Mouse (Mus musculus): ENCODE measurements around the gene Rnasel. TPM values are rescaled to one million over a fixed set of nuclear protein-coding genes. Genes with fewer than 3 reads are reported as not detected.

Gene Rnasel
- total RNA-seq, 1 experiment = not detected

DNA sequence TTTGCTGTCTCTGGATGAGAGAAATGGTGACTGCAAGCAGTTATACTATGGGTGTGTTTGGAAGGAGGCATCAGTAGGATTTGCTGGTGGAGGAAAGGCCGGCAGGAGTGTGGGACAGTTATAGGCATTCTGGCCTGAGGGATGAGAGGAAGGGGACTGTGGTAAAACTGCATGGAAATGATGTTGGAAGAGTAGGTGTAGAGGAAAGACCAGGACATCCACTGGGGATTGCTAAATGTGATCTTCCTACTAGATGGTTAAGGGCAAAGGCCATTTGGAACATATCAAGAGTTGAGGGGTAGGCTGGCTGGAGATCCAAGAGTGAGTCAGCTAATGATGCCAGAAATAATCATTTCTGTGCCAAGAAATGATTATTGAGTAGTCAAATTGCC lies 21.5 kb downstream of the Rnasel start:
- no peak for TF ChIP-seq MAFK (IDR thresholded peaks at IDR 0.05; ENCODE audit: insufficient read depth, low read depth, low read length)
- no peak for TF ChIP-seq ZNF384 (IDR thresholded peaks at IDR 0.05; ENCODE audit: low read depth, low read length)
- TF ChIP-seq CHD2 (IDR thresholded peaks at IDR 0.05; ENCODE audit: low read depth, low read length) = no peak
- no peak for TF ChIP-seq ZC3H11A (IDR thresholded peaks at IDR 0.05; ENCODE audit: borderline replicate concordance, low read depth, low read length)
- no peak for TF ChIP-seq HCFC1 (IDR thresholded peaks at IDR 0.05; ENCODE audit: borderline replicate concordance, insufficient read depth, low read length)
- no peaks in the 10 kb centered on the region for H3K36me3 ChIP-seq (ENCODE audit: control insufficient read depth, insufficient read depth, low read length, poor library complexity, severe bottlenecking)
- H3K9me3 ChIP-seq (ENCODE audit: control insufficient read depth, insufficient read depth, low read depth, low read length) = no peaks in the 10 kb centered on the region
- H3K27ac ChIP-seq (ENCODE audit: insufficient read depth, low read depth, low read length, poor library complexity, severe bottlenecking) = no peak overlapping the region
- H3K4me1 ChIP-seq (ENCODE audit: control insufficient read depth in 2 of 2, insufficient read depth in 2 of 2, low read length in 2 of 2, poor library complexity in 1 of 2) = peaks cover 0 to 2% of the 10 kb centered on the region in 2 experiments; a peak in 1 of 4 replicates
- H3K4me3 ChIP-seq (ENCODE audit: insufficient read depth in 1 of 2, low read depth in 1 of 2, low read length in 2 of 2, poor library complexity in 1 of 2, severe bottlenecking in 1 of 2) = no peak overlapping the region
- H3K9ac ChIP-seq (ENCODE audit: insufficient read depth, low read depth, low read length, poor library complexity, severe bottlenecking) = no peak overlapping the region
- in situ Hi-C loops (cut with MboI; ENCODE audit: low sequenced_read_pairs in 2 of 2, unreplicated experiment in 2 of 2) = no loop called here
- no peak for DNase-seq (ENCODE audit: low read depth, low spot score)

DNA sequence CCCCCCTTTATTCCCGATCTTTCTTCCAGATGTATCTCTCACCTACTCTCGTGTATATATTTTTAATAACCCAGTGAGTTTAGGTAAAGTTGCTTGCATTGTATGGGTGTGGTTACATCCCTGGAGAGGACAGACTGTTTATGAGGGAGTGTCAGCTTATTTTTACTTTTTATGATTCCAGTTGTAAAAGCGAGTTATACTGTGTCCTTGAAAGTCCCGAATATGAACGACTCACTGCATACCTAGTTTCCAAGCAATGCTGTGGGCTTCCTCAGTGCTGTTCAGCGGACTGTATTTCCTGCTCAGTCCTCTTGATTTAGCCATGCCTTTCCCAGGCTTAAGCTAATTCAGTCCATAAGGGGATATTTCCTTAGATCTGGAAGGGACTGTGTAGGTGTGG lies 25.9 kb downstream of the Rnasel start:
- DNase-seq (ENCODE audit: low read depth, low spot score) = no peak
- Histone ChIP-seq H3K36me3 (ENCODE audit: control insufficient read depth, insufficient read depth, low read length, poor library complexity, severe bottlenecking) (no peaks in the 10 kb centered on the region), H3K4me1 (ENCODE audit: control insufficient read depth in 2 of 2, insufficient read depth in 2 of 2, low read length in 2 of 2, poor library complexity in 1 of 2) (no peaks in the 10 kb centered on the region), H3K9me3 (ENCODE audit: control insufficient read depth, insufficient read depth, low read depth, low read length) (no peaks in the 10 kb centered on the region), H3K4me3 (ENCODE audit: insufficient read depth in 1 of 2, low read depth in 1 of 2, low read length in 2 of 2, poor library complexity in 1 of 2, severe bottlenecking in 1 of 2) (no peak overlapping the region), H3K27ac (ENCODE audit: insufficient read depth, low read depth, low read length, poor library complexity, severe bottlenecking) (no peak overlapping the region), H3K9ac (ENCODE audit: insufficient read depth, low read depth, low read length, poor library complexity, severe bottlenecking) (no peak overlapping the region)
- no peak for TF ChIP-seq ZC3H11A (IDR thresholded peaks at IDR 0.05; ENCODE audit: borderline replicate concordance, low read depth, low read length)
- TF ChIP-seq HCFC1 (IDR thresholded peaks at IDR 0.05; ENCODE audit: borderline replicate concordance, insufficient read depth, low read length) = no peak
- no peak for TF ChIP-seq MAFK (IDR thresholded peaks at IDR 0.05; ENCODE audit: insufficient read depth, low read depth, low read length)
- no peak for TF ChIP-seq CHD2 (IDR thresholded peaks at IDR 0.05; ENCODE audit: low read depth, low read length)
- no peak for TF ChIP-seq ZNF384 (IDR thresholded peaks at IDR 0.05; ENCODE audit: low read depth, low read length)
- in situ Hi-C loops (cut with MboI; ENCODE audit: low sequenced_read_pairs in 2 of 2, unreplicated experiment in 2 of 2) = no loop called here

DNA sequence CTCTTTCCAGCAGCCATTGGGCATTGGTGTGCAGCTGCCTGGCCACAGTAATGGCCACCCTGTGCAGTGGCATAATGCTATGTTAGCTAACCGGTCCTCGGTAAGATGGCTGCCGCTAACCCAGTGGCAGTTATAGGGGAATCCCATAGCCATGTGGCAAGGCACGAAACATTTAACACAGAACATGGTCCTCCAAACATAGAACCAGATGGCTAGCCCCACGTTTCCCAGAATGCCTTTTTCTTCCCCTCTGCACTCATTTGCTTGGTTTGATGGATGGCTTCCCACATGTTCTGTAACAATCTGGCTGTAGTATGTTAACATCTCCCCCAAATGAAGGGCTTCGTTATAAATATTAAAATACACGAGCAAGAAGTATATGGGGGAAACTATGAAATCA lies 27.0 kb downstream of the Rnasel start:
- in situ Hi-C loops (cut with MboI; ENCODE audit: low sequenced_read_pairs in 2 of 2, unreplicated experiment in 2 of 2) = no loop called here

DNA sequence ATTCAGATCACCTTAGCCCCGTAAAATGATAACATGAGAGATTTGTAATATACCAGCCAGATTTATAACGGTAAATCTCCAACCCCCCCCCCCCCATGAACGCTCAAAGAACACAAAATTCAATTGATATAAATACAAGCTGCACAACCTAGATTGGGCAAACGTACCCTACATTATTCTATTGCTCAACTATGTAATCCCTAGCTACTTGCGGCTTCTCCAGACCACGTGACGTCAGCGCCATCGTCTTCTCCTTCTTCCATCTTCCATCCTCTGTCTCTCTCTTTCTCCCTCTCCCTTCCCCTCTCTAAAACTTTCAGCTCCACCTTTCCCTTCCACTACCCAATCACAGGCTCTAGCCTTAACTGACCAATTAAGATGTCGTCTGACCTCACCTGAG lies 29.0 kb downstream of the Rnasel start:
- Histone ChIP-seq H3K36me3 (ENCODE audit: control insufficient read depth, insufficient read depth, low read length, poor library complexity, severe bottlenecking) (no peaks in the 10 kb centered on the region), H3K9me3 (ENCODE audit: control insufficient read depth, insufficient read depth, low read depth, low read length) (no peaks in the 10 kb centered on the region), H3K9ac (ENCODE audit: insufficient read depth, low read depth, low read length, poor library complexity, severe bottlenecking) (no peak overlapping the region), H3K4me1 (ENCODE audit: control insufficient read depth in 2 of 2, insufficient read depth in 2 of 2, low read length in 2 of 2, poor library complexity in 1 of 2) (no peaks in the 10 kb centered on the region), H3K4me3 (ENCODE audit: insufficient read depth in 1 of 2, low read depth in 1 of 2, low read length in 2 of 2, poor library complexity in 1 of 2, severe bottlenecking in 1 of 2) (no peak overlapping the region), H3K27ac (ENCODE audit: insufficient read depth, low read depth, low read length, poor library complexity, severe bottlenecking) (no peak overlapping the region)
- in situ Hi-C loops (cut with MboI; ENCODE audit: low sequenced_read_pairs in 2 of 2, unreplicated experiment in 2 of 2) = no loop called here
- TF ChIP-seq ZNF384 (IDR thresholded peaks at IDR 0.05; ENCODE audit: low read depth, low read length) (no peak), MAFK (IDR thresholded peaks at IDR 0.05; ENCODE audit: insufficient read depth, low read depth, low read length) (no peak)
- no peak for DNase-seq (ENCODE audit: low read depth, low spot score)

More for the DNA sequence above, 27.0 kb downstream of the Rnasel start:
- Histone ChIP-seq H3K4me3 (ENCODE audit: insufficient read depth in 1 of 2, low read depth in 1 of 2, low read length in 2 of 2, poor library complexity in 1 of 2, severe bottlenecking in 1 of 2) (no peak overlapping the region), H3K4me1 (ENCODE audit: control insufficient read depth in 2 of 2, insufficient read depth in 2 of 2, low read length in 2 of 2, poor library complexity in 1 of 2) (no peaks in the 10 kb centered on the region), H3K36me3 (ENCODE audit: control insufficient read depth, insufficient read depth, low read length, poor library complexity, severe bottlenecking) (no peaks in the 10 kb centered on the region), H3K9me3 (ENCODE audit: control insufficient read depth, insufficient read depth, low read depth, low read length) (no peaks in the 10 kb centered on the region), H3K27ac (ENCODE audit: insufficient read depth, low read depth, low read length, poor library complexity, severe bottlenecking) (no peak overlapping the region), H3K9ac (ENCODE audit: insufficient read depth, low read depth, low read length, poor library complexity, severe bottlenecking) (no peak overlapping the region)
- no peak for DNase-seq (ENCODE audit: low read depth, low spot score)
- TF ChIP-seq ZC3H11A (IDR thresholded peaks at IDR 0.05; ENCODE audit: borderline replicate concordance, low read depth, low read length) = no peak
- no peak for TF ChIP-seq HCFC1 (IDR thresholded peaks at IDR 0.05; ENCODE audit: borderline replicate concordance, insufficient read depth, low read length)
- no peak for TF ChIP-seq CHD2 (IDR thresholded peaks at IDR 0.05; ENCODE audit: low read depth, low read length)
- no peak for TF ChIP-seq ZNF384 (IDR thresholded peaks at IDR 0.05; ENCODE audit: low read depth, low read length)
- TF ChIP-seq MAFK (IDR thresholded peaks at IDR 0.05; ENCODE audit: insufficient read depth, low read depth, low read length) = no peak

DNA sequence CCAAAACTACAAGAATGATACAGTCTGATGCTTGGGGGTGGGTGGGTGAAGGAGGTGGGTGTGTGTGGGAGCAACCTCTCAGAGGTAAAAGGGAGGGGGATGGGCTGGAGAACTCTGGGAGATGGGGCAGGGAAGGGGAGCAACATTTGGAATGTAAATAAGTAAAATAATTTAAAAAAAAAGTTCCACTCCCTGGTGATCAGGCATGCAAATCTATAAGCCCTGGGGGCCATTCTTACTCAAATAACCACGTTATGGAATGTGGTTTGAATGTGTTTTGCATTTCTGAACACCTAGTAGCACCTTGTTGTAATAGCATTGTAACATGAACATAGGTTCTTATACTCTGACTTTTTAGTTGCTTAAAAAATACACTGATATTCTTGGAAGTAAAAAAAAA lies 34.1 kb downstream of the Rnasel start:
- H3K4me1 ChIP-seq (ENCODE audit: control insufficient read depth in 2 of 2, insufficient read depth in 2 of 2, low read length in 2 of 2, poor library complexity in 1 of 2) = no peaks in the 10 kb centered on the region

More for the DNA sequence above, 34.1 kb downstream of the Rnasel start:
- H3K27ac ChIP-seq (ENCODE audit: insufficient read depth, low read depth, low read length, poor library complexity, severe bottlenecking) = no peak overlapping the region
- in situ Hi-C loops (cut with MboI; ENCODE audit: low sequenced_read_pairs in 2 of 2, unreplicated experiment in 2 of 2) = no loop called here
- H3K9me3 ChIP-seq (ENCODE audit: control insufficient read depth, insufficient read depth, low read depth, low read length) = no peaks in the 10 kb centered on the region
- DNase-seq (ENCODE audit: low read depth, low spot score) = no peak
- no peak for TF ChIP-seq CHD2 (IDR thresholded peaks at IDR 0.05; ENCODE audit: low read depth, low read length)
- no peak for TF ChIP-seq MAFK (IDR thresholded peaks at IDR 0.05; ENCODE audit: insufficient read depth, low read depth, low read length)
- no peaks in the 10 kb centered on the region for H3K36me3 ChIP-seq (ENCODE audit: control insufficient read depth, insufficient read depth, low read length, poor library complexity, severe bottlenecking)
- no peak overlapping the region for H3K4me3 ChIP-seq (ENCODE audit: insufficient read depth in 1 of 2, low read depth in 1 of 2, low read length in 2 of 2, poor library complexity in 1 of 2, severe bottlenecking in 1 of 2)
- no peak overlapping the region for H3K9ac ChIP-seq (ENCODE audit: insufficient read depth, low read depth, low read length, poor library complexity, severe bottlenecking)
